Mouse (Mus musculus) lung, postnatal 0 days (tissue): ENCODE results near the gene Aph1c.

Experiments
- CTCF ChIP-seq: IDR thresholded peaks from 2 replicates; pipeline ENCODE4 v1.5.1; 2016; ENCODE audit warnings: antibody characterized with exemption, mild to moderate bottlenecking
- EP300 ChIP-seq: IDR thresholded peaks from 2 replicates; pipeline ENCODE4 v1.6.1; 2016; ENCODE audit warnings: antibody characterized with exemption, mild to moderate bottlenecking, control low read depth

DNA sequence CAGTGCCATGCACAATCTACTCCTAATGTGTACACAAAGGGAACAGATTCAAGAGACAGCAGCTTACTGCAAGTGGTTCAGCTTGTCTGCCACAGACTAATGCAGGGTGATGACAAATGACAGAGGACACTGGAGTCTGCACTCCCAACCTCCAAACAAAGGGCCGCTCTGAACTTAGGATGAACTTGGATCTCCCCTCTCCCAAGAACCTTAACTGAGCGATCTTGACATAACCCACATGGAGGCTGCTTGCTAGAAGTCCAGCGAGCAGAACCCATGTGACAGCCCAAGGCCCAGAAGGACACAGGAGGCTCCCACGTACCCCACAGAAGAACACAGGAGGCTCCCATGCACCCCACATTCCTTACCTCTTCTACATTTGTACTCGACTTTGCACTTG lies 16.4 kb upstream of the Aph1c start:
- TF ChIP-seq EP300 (no peak), CTCF (no peak)
